Mouse (Mus musculus): ENCODE measurements around the gene Btk. TPM values are rescaled to one million over a fixed set of nuclear protein-coding genes. Genes with fewer than 3 reads are reported as not detected.
A peak's percentile ranks its signal among the peaks of the same experiment; 100 is the strongest.

Btk gene
- polyA plus RNA-seq, 1 experiment from 2014 or later, result 0.36 TPM

GRCm38 (mm10) chrX:134588261-134588660, 4.9 kb upstream of the Btk start:
- ATAC-seq, result no peak
- Histone ChIP-seq H3K4me3 (ENCODE audit: low read depth, low read length) (no peak overlapping the region), H3K27ac (ENCODE audit: low read length) (no peak overlapping the region)

GRCm38 (mm10) chrX:134586447-134586846, 3.1 kb upstream of the Btk start:
- H3K9me3 ChIP-seq (replicated peaks; ENCODE audit: control insufficient read depth, low read length, poor library complexity, severe bottlenecking), result no peaks in the 10 kb centered on the region
- peaks cover 7% of the 10 kb centered on the region; the same call in 1 of the 2 replicates for H3K4me1 ChIP-seq (ENCODE audit: control insufficient read depth, insufficient read depth, low read length)
- H3K4me2 ChIP-seq (ENCODE audit: low read length), result peak overlapping the region; percentile 67
- no peak for ATAC-seq
- H3K36me3 ChIP-seq (ENCODE audit: control insufficient read depth, insufficient read depth, low read length), result no peaks in the 10 kb centered on the region
- H3K27ac ChIP-seq (ENCODE audit: low read length), result no peak overlapping the region
- H3K27me3 ChIP-seq (ENCODE audit: control insufficient read depth, insufficient read depth, low read depth, low read length), result no peaks in the 10 kb centered on the region
- H3K4me3 ChIP-seq (ENCODE audit: low read depth, low read length), result peak overlapping the region; percentile 46
- 35% methylated on average over 8 of the region's 8 CpGs for WGBS
- H3K9ac ChIP-seq (ENCODE audit: low read depth, low read length), result peak overlapping the region; percentile 61

More at GRCm38 (mm10) chrX:134588261-134588660, 4.9 kb upstream of the Btk start:
- Histone ChIP-seq H3K27me3 (ENCODE audit: control insufficient read depth, insufficient read depth, low read depth, low read length) (no peaks in the 10 kb centered on the region), H3K36me3 (ENCODE audit: control insufficient read depth, insufficient read depth, low read length) (no peaks in the 10 kb centered on the region), H3K9ac (ENCODE audit: low read depth, low read length) (no peak overlapping the region), H3K4me2 (ENCODE audit: low read length) (no peak overlapping the region), H3K4me1 (ENCODE audit: control insufficient read depth, insufficient read depth, low read length) (peaks cover 7% of the 10 kb centered on the region; the same call in 1 of the 2 replicates), H3K9me3 (replicated peaks; ENCODE audit: control insufficient read depth, low read length, poor library complexity, severe bottlenecking) (no peaks in the 10 kb centered on the region)
- 72% methylated on average over 4 of the region's 4 CpGs for WGBS

- Histone ChIP-seq H3K4me2 (ENCODE audit: low read length) (peak within 1 kb of the TSS; percentile 67), H3K27ac (ENCODE audit: low read length) (peak within 1 kb of the TSS; percentile 76), H3K36me3 (ENCODE audit: control insufficient read depth, insufficient read depth, low read length) (no peaks in the 10 kb centered on the region), H3K27me3 (ENCODE audit: control insufficient read depth, insufficient read depth, low read depth, low read length) (no peaks in the 10 kb centered on the region), H3K9me3 (replicated peaks; ENCODE audit: control insufficient read depth, low read length, poor library complexity, severe bottlenecking) (no peaks in the 10 kb centered on the region), H3K9ac (ENCODE audit: low read depth, low read length) (peak within 1 kb of the TSS; percentile 61), H3K4me3 (ENCODE audit: low read depth, low read length) (peak within 1 kb of the TSS; percentile 46), H3K4me1 (ENCODE audit: control insufficient read depth, insufficient read depth, low read length) (peaks cover 7% of the 10 kb centered on the region; the same call in 1 of the 2 replicates)
- WGBS, result 17% methylated on average over 45 of the region's 45 CpGs
- ATAC-seq, result peak; percentile 98
These were observed 2.0 kb upstream of the Btk start, which contains the start of gene Rpl36a for GRCm38 (mm10) chrX:134585103-134586002. Gene Rpl36a, plus strand, starts transcription at chrX:134585654.

GRCm38 (mm10) chrX:134582270-134582669, 1.1 kb downstream of the Btk start:
- no peak overlapping the region for H3K27ac ChIP-seq (ENCODE audit: low read length)
- H3K9me3 ChIP-seq (replicated peaks; ENCODE audit: control insufficient read depth, low read length, poor library complexity, severe bottlenecking), result no peaks in the 10 kb centered on the region
- no peaks in the 10 kb centered on the region for H3K36me3 ChIP-seq (ENCODE audit: control insufficient read depth, insufficient read depth, low read length)
- no peak overlapping the region for H3K4me2 ChIP-seq (ENCODE audit: low read length)
- WGBS, result 86% methylated on average over 11 of the region's 11 CpGs
- H3K4me1 ChIP-seq (ENCODE audit: control insufficient read depth, insufficient read depth, low read length), result peaks cover 7% of the 10 kb centered on the region; the same call in 1 of the 2 replicates
- no peak overlapping the region for H3K4me3 ChIP-seq (ENCODE audit: low read depth, low read length)
- ATAC-seq, result no peak
- H3K27me3 ChIP-seq (ENCODE audit: control insufficient read depth, insufficient read depth, low read depth, low read length), result no peaks in the 10 kb centered on the region
- H3K9ac ChIP-seq (ENCODE audit: low read depth, low read length), result no peak overlapping the region

- no peak for ATAC-seq
- 85% methylated on average over 14 of the region's 14 CpGs for WGBS
These were observed 2.7 kb downstream of the Btk start for GRCm38 (mm10) chrX:134580528-134581305.

GRCm38 (mm10) chrX:134577896-134578295, 5.5 kb downstream of the Btk start:
- Histone ChIP-seq H3K27me3 (ENCODE audit: control insufficient read depth, insufficient read depth, low read depth, low read length) (no peaks in the 10 kb centered on the region), H3K4me2 (ENCODE audit: low read length) (no peak overlapping the region), H3K4me3 (ENCODE audit: low read depth, low read length) (no peak overlapping the region), H3K4me1 (ENCODE audit: control insufficient read depth, insufficient read depth, low read length) (no peaks in the 10 kb centered on the region), H3K9me3 (replicated peaks; ENCODE audit: control insufficient read depth, low read length, poor library complexity, severe bottlenecking) (no peaks in the 10 kb centered on the region), H3K9ac (ENCODE audit: low read depth, low read length) (no peak overlapping the region), H3K36me3 (ENCODE audit: control insufficient read depth, insufficient read depth, low read length) (no peaks in the 10 kb centered on the region), H3K27ac (ENCODE audit: low read length) (no peak overlapping the region)
- ATAC-seq, result no peak
- WGBS, result 93% methylated on average over 4 of the region's 4 CpGs

More at GRCm38 (mm10) chrX:134580528-134581305, 2.7 kb downstream of the Btk start:
- no peaks in the 10 kb centered on the region for H3K4me1 ChIP-seq (ENCODE audit: control insufficient read depth, insufficient read depth, low read length)
- H3K27ac ChIP-seq (ENCODE audit: low read length), result no peak overlapping the region
- no peaks in the 10 kb centered on the region for H3K9me3 ChIP-seq (replicated peaks; ENCODE audit: control insufficient read depth, low read length, poor library complexity, severe bottlenecking)
- no peak overlapping the region for H3K4me2 ChIP-seq (ENCODE audit: low read length)
- H3K36me3 ChIP-seq (ENCODE audit: control insufficient read depth, insufficient read depth, low read length), result no peaks in the 10 kb centered on the region
- no peak overlapping the region for H3K9ac ChIP-seq (ENCODE audit: low read depth, low read length)
- no peaks in the 10 kb centered on the region for H3K27me3 ChIP-seq (ENCODE audit: control insufficient read depth, insufficient read depth, low read depth, low read length)
- H3K4me3 ChIP-seq (ENCODE audit: low read depth, low read length), result no peak overlapping the region

- no peak for ATAC-seq
- no peaks in the 10 kb centered on the region for H3K27me3 ChIP-seq (ENCODE audit: control insufficient read depth, insufficient read depth, low read depth, low read length)
- H3K4me1 ChIP-seq (ENCODE audit: control insufficient read depth, insufficient read depth, low read length), result no peaks in the 10 kb centered on the region
- H3K9ac ChIP-seq (ENCODE audit: low read depth, low read length), result no peak overlapping the region
- H3K27ac ChIP-seq (ENCODE audit: low read length), result no peak overlapping the region
- 84% methylated on average over 8 of the region's 8 CpGs for WGBS
- no peak overlapping the region for H3K4me3 ChIP-seq (ENCODE audit: low read depth, low read length)
- no peak overlapping the region for H3K4me2 ChIP-seq (ENCODE audit: low read length)
- no peaks in the 10 kb centered on the region for H3K9me3 ChIP-seq (replicated peaks; ENCODE audit: control insufficient read depth, low read length, poor library complexity, severe bottlenecking)
- H3K36me3 ChIP-seq (ENCODE audit: control insufficient read depth, insufficient read depth, low read length), result no peaks in the 10 kb centered on the region
These were observed 16.7 kb downstream of the Btk start for GRCm38 (mm10) chrX:134566536-134567222.

- WGBS, result 88% methylated on average over 4 of the region's 4 CpGs
- Histone ChIP-seq H3K4me1 (ENCODE audit: control insufficient read depth, insufficient read depth, low read length) (no peaks in the 10 kb centered on the region), H3K4me3 (ENCODE audit: low read depth, low read length) (no peak overlapping the region), H3K36me3 (ENCODE audit: control insufficient read depth, insufficient read depth, low read length) (no peaks in the 10 kb centered on the region), H3K9ac (ENCODE audit: low read depth, low read length) (no peak overlapping the region), H3K4me2 (ENCODE audit: low read length) (no peak overlapping the region), H3K27ac (ENCODE audit: low read length) (no peak overlapping the region), H3K27me3 (ENCODE audit: control insufficient read depth, insufficient read depth, low read depth, low read length) (no peaks in the 10 kb centered on the region), H3K9me3 (replicated peaks; ENCODE audit: control insufficient read depth, low read length, poor library complexity, severe bottlenecking) (no peaks in the 10 kb centered on the region)
- no peak for ATAC-seq
These were observed 19.0 kb downstream of the Btk start for GRCm38 (mm10) chrX:134564326-134564725.
